Mouse (Mus musculus) hindbrain, embryonic 14.5 days (tissue): ENCODE results near the gene Pgm1. TPM values are rescaled to one million over a fixed set of nuclear protein-coding genes. Genes with fewer than 3 reads are reported as not detected.

Experiments used
- ATAC-seq: fragments of 200-750 bp; cut with Nextera tagmentation; 2 replicates; pipeline ENCODE4 v1.8.0; 2017; ENCODE audit warnings: moderate number of reproducible peaks, mild to moderate bottlenecking, moderate TSS enrichment, moderate library complexity; ENCODE audit not compliant: low FRiP score
- DNase-seq: peaks from one replicate; pipeline ENCODE4 v3.0.0-alpha.2; 2015; ENCODE audit warnings: low spot score
- H3K27ac ChIP-seq: fragments of 300-500 bp; sonication (generic); 2 replicates; pipeline ENCODE4 v1.5.1; 2014; ENCODE audit warnings: mild to moderate bottlenecking, moderate library complexity
- H3K27me3 ChIP-seq: fragments of 300-500 bp; sonication (generic); 2 replicates; pipeline ENCODE4 v1.6.1; 2014; ENCODE audit warnings: mild to moderate bottlenecking, low read length, mixed read lengths; ENCODE audit not compliant: control insufficient read depth, insufficient read depth
- H3K36me3 ChIP-seq: fragments of 300-500 bp; sonication (generic); replicated peaks from 2 replicates; pipeline ENCODE4 v1.6.1; 2014; ENCODE audit not compliant: control insufficient read depth, insufficient read depth
- H3K4me1 ChIP-seq: fragments of 300-500 bp; sonication (generic); replicated peaks from 2 replicates; pipeline ENCODE4 v1.6.1; 2014; ENCODE audit warnings: antibody characterized with exemption, low read length, mixed read lengths; ENCODE audit not compliant: control insufficient read depth, insufficient read depth
- H3K4me2 ChIP-seq: fragments of 300-500 bp; sonication (generic); replicated peaks from 2 replicates; pipeline ENCODE4 v1.6.1; 2014; ENCODE audit warnings: mild to moderate bottlenecking, moderate library complexity
- H3K4me3 ChIP-seq: fragments of 300-500 bp; sonication (generic); replicated peaks from 2 replicates; pipeline ENCODE4 v1.5.1; 2014; ENCODE audit warnings: mild to moderate bottlenecking, low read length
- H3K9ac ChIP-seq: fragments of 300-500 bp; sonication (generic); 2 replicates; pipeline ENCODE4 v1.6.1; 2014
- H3K9me3 ChIP-seq: fragments of 300-500 bp; sonication (generic); 2 replicates; pipeline ENCODE4 v1.6.1; 2016; ENCODE audit warnings: low read length; ENCODE audit not compliant: control insufficient read depth
- WGBS: fragments of 180-500 bp; shearing (Covaris S2); extraction: QIAGEN DNeasy Blood & Tissue Kit; methylation state at CpG from one replicate; pipeline ENCODE4 v1.1.7; 2014; 5-methylcytosine and 5-hydroxymethylcytosine counted together
- polyA plus RNA-seq: library from polyadenylated mRNA; unstranded; fragments of >200 nt; fragmentation: Nextera tagmentation; extraction: Ambion mirVana; gene quantifications from 2 replicates; pipeline ENCODE4 v1.2.1, GENCODE M21; 2014

Gene Pgm1
- polyA plus RNA-seq, 1 experiment from 2014 or later, result 82.7 TPM

- Histone ChIP-seq H3K4me1 (no peaks in the 10 kb centered on the region), H3K27me3 (no peaks in the 10 kb centered on the region), H3K36me3 (no peaks in the 10 kb centered on the region), H3K4me2 (no peak overlapping the region), H3K9ac (no peak overlapping the region), H3K27ac (no peak overlapping the region), H3K4me3 (no peak overlapping the region), H3K9me3 (no peaks in the 10 kb centered on the region)
- peak; percentile 89 for DNase-seq
- ATAC-seq, result no peak
- WGBS, result 18% methylated on average over 3 of the region's 3 CpGs
Observed at GRCm38 (mm10) chr4:100028641-100029040, 99.4 kb downstream of the Pgm1 start.

DNA sequence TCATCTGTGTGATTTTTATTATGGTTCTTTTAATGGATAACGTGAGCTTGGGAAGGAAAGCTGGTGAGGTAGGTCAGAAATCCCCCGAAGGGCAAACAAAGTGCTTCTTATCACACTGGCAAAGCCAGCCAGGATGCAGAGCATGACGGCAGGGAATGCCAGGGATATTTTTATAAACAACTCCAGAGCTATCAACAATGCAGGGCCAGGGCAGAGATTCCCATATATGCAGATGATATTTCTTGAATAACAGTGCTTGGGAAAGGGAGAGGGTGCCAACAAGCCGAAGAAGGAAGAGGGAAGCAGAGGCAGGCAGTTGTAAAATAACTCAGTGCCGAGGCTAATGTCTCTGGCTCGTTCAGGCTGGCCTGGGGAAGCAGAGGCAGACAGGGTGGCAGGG is 102.1 kb downstream of the Pgm1 start:
- H3K36me3 ChIP-seq, result no peaks in the 10 kb centered on the region
- no peaks in the 10 kb centered on the region for H3K27me3 ChIP-seq
- H3K9me3 ChIP-seq, result no peaks in the 10 kb centered on the region
- no peak overlapping the region for H3K4me2 ChIP-seq
- 79% methylated on average over 6 of the region's 6 CpGs for WGBS
- DNase-seq (no peak), ATAC-seq (no peak)
- H3K4me3 ChIP-seq, result no peak overlapping the region
- no peaks in the 10 kb centered on the region for H3K4me1 ChIP-seq
- H3K27ac ChIP-seq, result no peak overlapping the region
- no peak overlapping the region for H3K9ac ChIP-seq

- Histone ChIP-seq H3K4me3 (no peak overlapping the region), H3K9me3 (no peaks in the 10 kb centered on the region), H3K4me2 (no peak overlapping the region), H3K27me3 (no peaks in the 10 kb centered on the region), H3K27ac (no peak overlapping the region), H3K36me3 (no peaks in the 10 kb centered on the region), H3K9ac (no peak overlapping the region), H3K4me1 (no peaks in the 10 kb centered on the region)
- WGBS, result 90% methylated on average over 7 of the region's 7 CpGs
- DNase-seq, result no peak
- ATAC-seq, result no peak
Observed at GRCm38 (mm10) chr4:100032608-100033007, 103.4 kb downstream of the Pgm1 start.

GRCm38 (mm10) chr4:100033944-100034343 is 104.7 kb downstream of the Pgm1 start:
- no peaks in the 10 kb centered on the region for H3K9me3 ChIP-seq
- no peaks in the 10 kb centered on the region for H3K4me1 ChIP-seq
- no peaks in the 10 kb centered on the region for H3K36me3 ChIP-seq
- H3K9ac ChIP-seq, result no peak overlapping the region
- DNase-seq (no peak), ATAC-seq (no peak)
- H3K4me2 ChIP-seq, result no peak overlapping the region
- H3K27ac ChIP-seq, result no peak overlapping the region
- 78% methylated on average over 4 of the region's 4 CpGs for WGBS
- no peak overlapping the region for H3K4me3 ChIP-seq
- H3K27me3 ChIP-seq, result no peaks in the 10 kb centered on the region

GRCm38 (mm10) chr4:100034971-100035370 is 105.8 kb downstream of the Pgm1 start:
- WGBS, result 88% methylated on average over 6 of the region's 6 CpGs
- H3K4me3 ChIP-seq, result no peak overlapping the region

DNA sequence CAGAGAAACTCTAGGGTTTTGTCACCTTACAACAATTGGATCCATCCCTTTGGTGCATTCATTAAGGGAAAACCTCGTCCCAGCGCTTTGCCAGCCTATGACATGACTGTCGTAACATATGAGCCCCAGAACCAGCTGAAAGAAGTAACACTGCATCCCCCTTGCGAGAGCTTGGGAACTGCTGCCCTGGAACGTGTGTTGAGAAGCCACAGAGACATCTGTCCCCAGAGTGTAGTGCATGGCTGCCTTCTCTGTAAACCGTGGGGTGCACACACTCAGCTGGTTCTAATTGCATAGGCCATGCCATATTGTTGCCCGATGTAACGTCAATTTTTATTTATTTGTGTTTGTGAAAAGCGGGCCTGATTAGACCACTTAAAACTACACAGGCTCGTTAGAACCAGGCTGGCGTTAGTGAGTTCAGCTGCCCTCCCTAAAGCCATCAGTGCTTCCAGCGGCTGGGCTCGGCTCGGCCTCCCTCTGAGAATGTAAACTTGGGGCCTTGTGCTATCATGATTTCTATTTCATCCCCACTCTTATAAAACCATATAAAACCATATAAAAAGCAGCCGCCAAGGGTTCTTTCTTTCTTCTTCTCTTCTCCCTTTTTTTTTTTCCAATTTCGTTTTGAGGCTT is 106.8 kb downstream of the Pgm1 start:
- Histone ChIP-seq H3K36me3 (no peaks in the 10 kb centered on the region), H3K4me2 (no peak overlapping the region), H3K9me3 (no peaks in the 10 kb centered on the region), H3K27me3 (no peaks in the 10 kb centered on the region), H3K9ac (no peak overlapping the region), H3K4me1 (no peaks in the 10 kb centered on the region), H3K27ac (no peak overlapping the region), H3K4me3 (no peak overlapping the region)
- WGBS, result 48% methylated on average over 16 of the region's 16 CpGs
- ATAC-seq, result no peak
- no peak for DNase-seq

More at GRCm38 (mm10) chr4:100034971-100035370, 105.8 kb downstream of the Pgm1 start:
- H3K27ac ChIP-seq, result no peak overlapping the region
- H3K4me1 ChIP-seq, result no peaks in the 10 kb centered on the region
- ATAC-seq, result no peak
- no peaks in the 10 kb centered on the region for H3K9me3 ChIP-seq
- no peak overlapping the region for H3K4me2 ChIP-seq
- DNase-seq, result no peak
- no peak overlapping the region for H3K9ac ChIP-seq
- no peaks in the 10 kb centered on the region for H3K27me3 ChIP-seq
- no peaks in the 10 kb centered on the region for H3K36me3 ChIP-seq

Other genes starting within 250 kb of the Pgm1 start
- gene Alg6, start 213.8 kb upstream of the Pgm1 start, polyA plus RNA-seq, result 13.2 and 13.6 TPM in 2 replicates
- gene Efcab7, start 100.2 kb upstream of the Pgm1 start, polyA plus RNA-seq, result 10.7 and 14.4 TPM in 2 replicates
- gene Itgb3bp, start 399 bp downstream of the Pgm1 start, polyA plus RNA-seq, result 12.4 and 15.1 TPM in 2 replicates
- 1.5 and 1.8 TPM in 2 replicates for gene Ror1, start 166.4 kb downstream of the Pgm1 start, polyA plus RNA-seq